Mouse (Mus musculus) spleen, postnatal 10 days (tissue): ENCODE results near the gene Nr2e3.
"Not testable (repeated sequence)": the region's sequence is repeated elsewhere in the genome, so short reads cannot be mapped to it uniquely, and the experiment has no call there.

Experiments
- DNase-seq, 2 experiments: peaks; one replicate each; pipeline ENCODE4 v3.0.0; 2021 to 2022; ENCODE audit warnings: low spot score in 2 of 2

Gene Nr2e3

DNA sequence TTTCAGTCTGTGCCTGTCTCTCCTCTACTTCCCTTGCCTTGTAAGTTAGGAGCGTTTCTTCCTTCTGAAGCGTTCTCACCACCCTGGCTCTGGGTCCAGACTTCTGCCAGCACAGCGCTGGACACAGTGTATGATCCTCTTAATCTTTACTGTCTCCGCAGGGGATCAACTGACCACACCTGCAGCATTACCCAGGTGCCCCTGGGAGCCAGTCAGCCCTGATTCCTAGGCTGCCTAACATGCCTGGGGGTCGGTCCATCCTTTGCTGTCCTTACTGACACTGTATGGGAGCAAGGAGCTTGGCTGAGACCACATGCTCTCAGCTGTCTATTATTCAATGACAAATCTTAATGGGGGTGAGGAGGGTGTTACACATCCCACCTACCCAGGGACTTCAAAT, 10.5 kb downstream of the Nr2e3 start:
- no peak for DNase-seq

- DNase-seq = no peak
Measured at GRCm38 (mm10) chr9:59949511-59949910, 10.9 kb downstream of the Nr2e3 start.

DNA sequence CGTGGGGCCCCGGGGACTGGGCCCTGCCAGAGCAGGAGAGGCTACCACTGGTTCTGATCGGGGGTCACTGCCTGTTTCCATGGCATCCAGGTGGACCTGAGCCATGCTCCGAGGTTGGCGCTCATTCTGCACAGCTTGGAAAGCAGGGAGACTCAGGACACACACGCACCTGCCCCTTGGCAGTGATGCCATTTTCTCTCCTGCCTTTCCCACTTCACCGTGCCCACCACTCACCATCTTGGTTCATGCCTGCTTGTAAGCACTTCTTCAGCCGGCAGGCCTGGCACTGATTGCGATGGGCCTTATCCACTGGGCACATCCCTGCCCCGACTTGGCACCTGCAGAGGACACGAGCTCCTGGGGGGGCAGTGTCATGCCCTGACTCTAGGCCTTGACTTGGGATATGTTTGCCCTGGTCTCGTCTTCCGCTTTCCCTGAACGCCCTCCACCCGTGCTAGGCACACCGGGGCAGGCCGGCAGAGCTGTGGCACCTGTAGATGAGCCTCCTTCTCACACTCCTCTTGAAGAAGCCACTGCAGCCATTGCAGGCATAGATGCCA, 11.7 kb downstream of the Nr2e3 start:
- no peak for DNase-seq

DNA sequence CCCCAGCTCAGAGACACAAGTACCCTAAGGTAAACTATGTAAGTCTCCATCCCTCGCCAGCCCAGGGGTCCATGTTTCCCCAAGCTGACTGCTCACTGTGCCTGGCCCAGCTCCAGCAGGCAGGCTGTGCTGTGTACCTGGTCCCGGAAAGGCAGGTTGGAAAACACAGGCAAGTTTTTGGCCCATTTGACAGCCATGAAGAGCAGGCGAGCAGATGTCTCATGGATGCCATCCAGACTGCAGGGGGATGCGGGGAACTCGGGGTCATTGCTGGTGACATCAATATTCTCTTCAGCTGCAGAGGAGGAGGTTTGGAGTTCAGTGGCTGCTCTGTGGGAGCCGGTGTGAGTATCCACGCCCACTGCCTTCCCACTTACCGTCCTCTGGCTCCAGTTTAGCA, 12.2 kb downstream of the Nr2e3 start:
- no peak for DNase-seq

DNA sequence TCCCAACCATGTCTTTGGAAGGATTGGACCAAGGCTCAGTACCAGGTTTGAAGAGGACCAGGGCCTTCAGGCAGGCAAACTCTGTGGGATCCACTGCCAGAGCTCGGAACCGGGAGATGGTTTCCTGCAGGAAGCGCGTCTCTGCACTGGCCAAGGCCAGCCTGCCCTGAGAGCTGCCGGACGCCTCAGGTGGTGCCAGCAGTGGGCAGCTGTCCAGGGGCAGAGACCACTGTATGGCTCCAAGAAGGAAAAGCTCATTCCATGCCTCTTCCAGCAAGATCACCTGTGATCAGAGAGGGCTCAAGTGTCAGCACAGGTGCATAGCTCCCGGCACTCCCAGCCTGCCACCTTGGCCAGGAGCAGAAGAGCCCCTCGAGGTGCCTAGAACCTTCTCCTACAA, 13.2 kb downstream of the Nr2e3 start:
- DNase-seq = no peak

DNA sequence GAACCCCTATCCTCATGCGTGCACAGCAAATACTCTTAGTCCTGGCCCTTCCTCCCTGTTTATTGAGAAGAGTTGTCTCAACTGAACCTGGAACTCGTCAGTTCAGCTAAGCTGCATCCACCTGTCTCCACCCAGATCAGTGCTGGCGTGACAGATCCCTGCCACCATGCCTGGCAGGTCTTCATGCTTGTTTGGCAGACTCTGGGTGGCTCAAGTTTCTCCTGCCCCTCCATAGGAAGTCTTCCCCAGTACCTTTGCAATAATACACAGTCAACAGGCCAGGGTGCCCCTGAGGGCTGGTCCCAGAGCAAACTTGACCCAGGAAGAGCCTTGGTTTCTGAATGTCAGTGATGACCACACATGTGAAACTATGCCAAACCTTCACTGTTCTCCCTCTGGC, 15.2 kb downstream of the Nr2e3 start:
- no peak for DNase-seq

GRCm38 (mm10) chr9:59943826-59944225, 16.6 kb downstream of the Nr2e3 start:
- DNase-seq = no peak

- DNase-seq = no peak
Measured at GRCm38 (mm10) chr9:59942501-59943085, 17.9 kb downstream of the Nr2e3 start.

DNA sequence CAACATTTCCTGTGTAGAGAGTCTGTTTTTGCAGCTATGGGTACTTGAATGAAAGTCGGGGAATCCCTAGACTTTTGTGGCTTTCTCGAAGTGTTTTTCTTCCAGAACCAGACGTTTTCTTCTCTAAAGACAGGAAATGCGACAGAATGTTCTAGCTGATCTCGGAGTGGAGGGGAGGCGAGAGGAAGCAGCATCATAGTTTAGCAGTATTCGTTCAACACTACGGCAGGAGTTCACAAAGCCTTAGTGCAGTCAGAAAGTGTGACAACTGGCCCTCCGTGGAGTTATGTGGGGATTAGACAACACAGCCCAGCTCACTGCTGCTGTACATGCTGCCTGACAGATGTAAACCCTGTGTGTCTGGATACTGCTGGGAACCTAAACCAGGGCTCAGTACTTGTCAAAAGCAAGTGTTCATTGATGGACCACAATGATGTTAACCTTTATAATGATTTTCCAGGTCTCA, 18.5 kb downstream of the Nr2e3 start:
- DNase-seq = no peak

- no peak for DNase-seq
Measured at GRCm38 (mm10) chr9:59940913-59941884, 19.3 kb downstream of the Nr2e3 start.

GRCm38 (mm10) chr9:59939691-59940090, 20.8 kb downstream of the Nr2e3 start:
- DNase-seq = no peak

- no peak for DNase-seq
Measured at GRCm38 (mm10) chr9:59938529-59938928, 21.9 kb downstream of the Nr2e3 start.

DNA sequence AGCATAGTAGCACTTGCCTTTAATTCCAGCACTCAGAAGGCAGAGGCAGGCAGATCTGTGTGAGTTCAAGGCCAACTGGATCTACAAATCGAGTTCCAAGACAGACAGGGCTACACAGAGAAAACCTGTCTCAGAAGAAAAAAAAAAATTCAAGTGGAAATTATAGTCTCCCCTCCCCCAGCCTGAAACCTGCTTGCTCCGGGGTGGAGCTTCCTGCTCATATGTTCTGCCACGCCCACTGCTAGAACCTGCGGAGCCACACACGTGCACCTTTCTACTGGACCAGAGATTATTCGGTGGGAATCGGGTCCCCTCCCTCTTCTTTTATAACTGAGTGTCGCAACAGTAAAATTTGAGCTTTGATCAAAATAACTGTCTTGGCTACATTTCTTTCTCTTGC, 24.6 kb downstream of the Nr2e3 start:
- DNase-seq = not testable (repeated sequence)

DNA sequence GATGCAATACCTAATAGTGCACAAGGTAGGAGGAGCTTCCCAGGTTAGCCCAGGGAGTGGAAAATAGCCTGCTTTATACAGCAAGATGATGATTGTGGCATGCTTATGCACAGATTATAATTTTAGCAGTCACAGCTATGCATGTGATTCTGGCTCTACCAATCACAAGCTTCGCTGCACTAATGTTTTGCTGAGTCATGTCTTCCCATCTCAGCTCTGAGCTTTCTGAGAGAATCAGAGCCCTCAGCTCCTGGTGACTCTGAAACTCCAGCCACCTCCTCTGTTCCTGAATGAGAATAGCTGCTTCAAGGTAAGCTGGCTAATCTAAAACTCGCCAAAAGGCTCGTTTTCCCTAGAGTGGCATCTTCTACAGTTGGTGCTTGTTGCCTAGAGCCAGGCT, 30.2 kb downstream of the Nr2e3 start:
- DNase-seq = no peak

- DNase-seq = no peak
Measured at GRCm38 (mm10) chr9:59914761-59915160, 45.7 kb downstream of the Nr2e3 start.

DNA sequence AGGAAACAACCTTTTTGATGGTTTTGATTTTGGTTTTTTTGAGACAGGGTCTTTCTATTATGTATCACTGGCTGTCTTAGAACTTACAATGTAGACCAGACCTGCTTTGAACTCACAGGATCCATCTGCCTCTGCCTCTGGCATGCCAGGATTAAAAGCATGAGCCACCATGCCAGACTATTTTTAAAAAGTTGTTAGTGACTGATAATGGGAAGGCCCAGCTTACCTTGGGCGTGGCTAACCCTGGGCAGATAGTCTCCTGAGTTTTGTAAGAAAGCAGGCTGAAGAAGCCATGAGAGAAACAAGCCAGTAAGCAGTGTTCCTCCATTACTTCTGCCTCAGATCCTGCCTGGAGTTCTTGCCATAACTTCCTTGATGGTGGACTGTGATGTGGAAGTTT, 57.1 kb downstream of the Nr2e3 start:
- DNase-seq = no peak
